Mouse (Mus musculus): Measurements from ENCODE around the gene Sox30.
"Not testable (repeated sequence)": the region's sequence is repeated elsewhere in the genome, so short reads cannot be mapped to it uniquely, and the experiment has no call there.

Sox30 gene

GRCm38 (mm10) chr11:46020246-46020645 lies 40.1 kb downstream of the Sox30 start:
- DNase-seq (ENCODE audit: low spot score in 2 of 2), result no peak

- no peak for DNase-seq (ENCODE audit: low spot score in 2 of 2)
Measured at GRCm38 (mm10) chr11:46021850-46022249, 41.7 kb downstream of the Sox30 start.

- no peak for DNase-seq (ENCODE audit: low spot score in 2 of 2)
Measured at GRCm38 (mm10) chr11:46022983-46023382, 42.9 kb downstream of the Sox30 start.

GRCm38 (mm10) chr11:46025962-46026392 lies 45.9 kb downstream of the Sox30 start:
- no peak for DNase-seq (ENCODE audit: low spot score in 2 of 2)

GRCm38 (mm10) chr11:46027952-46028814 lies 48.1 kb downstream of the Sox30 start:
- no peak for DNase-seq (ENCODE audit: low spot score in 2 of 2)

- no peak for DNase-seq (ENCODE audit: low spot score in 2 of 2)
Measured at GRCm38 (mm10) chr11:46029485-46029884, 49.4 kb downstream of the Sox30 start.

- DNase-seq (ENCODE audit: low spot score in 2 of 2), result no peak
Measured at GRCm38 (mm10) chr11:46030026-46030425, 49.9 kb downstream of the Sox30 start.

GRCm38 (mm10) chr11:46031470-46031869 lies 51.4 kb downstream of the Sox30 start:
- DNase-seq (ENCODE audit: low spot score in 2 of 2), result peak in 1 of 2 experiments; percentile 15

- no peak for DNase-seq (ENCODE audit: low spot score in 2 of 2)
Measured at GRCm38 (mm10) chr11:46032956-46033355, 52.8 kb downstream of the Sox30 start.

GRCm38 (mm10) chr11:46036374-46036773 lies 56.3 kb downstream of the Sox30 start:
- no peak for DNase-seq (ENCODE audit: low spot score in 2 of 2)

GRCm38 (mm10) chr11:46038901-46039300 lies 58.8 kb downstream of the Sox30 start:
- DNase-seq (ENCODE audit: low spot score in 2 of 2), result no peak

GRCm38 (mm10) chr11:46039335-46039734 lies 59.2 kb downstream of the Sox30 start:
- no peak for DNase-seq (ENCODE audit: low spot score in 2 of 2)

GRCm38 (mm10) chr11:46040841-46041556 lies 60.9 kb downstream of the Sox30 start:
- DNase-seq (ENCODE audit: low spot score in 2 of 2), result no peak

GRCm38 (mm10) chr11:46041607-46042267 lies 61.6 kb downstream of the Sox30 start:
- DNase-seq (ENCODE audit: low spot score in 2 of 2), result no peak

- no peak for DNase-seq (ENCODE audit: low spot score in 2 of 2)
Measured at GRCm38 (mm10) chr11:46044781-46045180, 64.7 kb downstream of the Sox30 start.

GRCm38 (mm10) chr11:46047264-46047663 lies 67.2 kb downstream of the Sox30 start:
- no peak for DNase-seq (ENCODE audit: low spot score in 2 of 2)

- DNase-seq (ENCODE audit: low spot score in 2 of 2), result peak in 1 of 2 experiments; percentile 66
Measured at GRCm38 (mm10) chr11:46052105-46052659, 72.1 kb downstream of the Sox30 start, which contains the start of gene Gm12166. Gm12166 (minus strand) TSS chr11:46052321.

GRCm38 (mm10) chr11:46053457-46053856 lies 73.3 kb downstream of the Sox30 start:
- not testable (repeated sequence) for DNase-seq (ENCODE audit: low spot score in 2 of 2)

GRCm38 (mm10) chr11:46054311-46054710 lies 74.2 kb downstream of the Sox30 start:
- DNase-seq (ENCODE audit: low spot score in 2 of 2), result no peak

- no peak for DNase-seq (ENCODE audit: low spot score in 2 of 2)
Measured at GRCm38 (mm10) chr11:46054911-46055895, 75.1 kb downstream of the Sox30 start.
